Mouse (Mus musculus) liver, embryonic 15.5 days (tissue): ENCODE measurements around the gene Wnt16. TPM values are rescaled to one million over a fixed set of nuclear protein-coding genes. Genes with fewer than 3 reads are reported as not detected.

Experiments used
- polyA plus RNA-seq: library from polyadenylated mRNA; unstranded; fragments of >200 nt; fragmentation: Nextera tagmentation; extraction: Ambion mirVana; gene quantifications from 2 replicates; pipeline ENCODE4 v1.2.1, GENCODE M21; 2015

Wnt16 gene
- polyA plus RNA-seq, 1 experiment from 2014 or later = not detected

Other genes starting within 250 kb of the Wnt16 start
- 15.0 and 16.3 TPM in 2 replicates for gene Fam3c, start 68.0 kb downstream of the Wnt16 start, polyA plus RNA-seq